Mouse (Mus musculus): ENCODE measurements around the gene Prkce.

The Prkce gene

DNA sequence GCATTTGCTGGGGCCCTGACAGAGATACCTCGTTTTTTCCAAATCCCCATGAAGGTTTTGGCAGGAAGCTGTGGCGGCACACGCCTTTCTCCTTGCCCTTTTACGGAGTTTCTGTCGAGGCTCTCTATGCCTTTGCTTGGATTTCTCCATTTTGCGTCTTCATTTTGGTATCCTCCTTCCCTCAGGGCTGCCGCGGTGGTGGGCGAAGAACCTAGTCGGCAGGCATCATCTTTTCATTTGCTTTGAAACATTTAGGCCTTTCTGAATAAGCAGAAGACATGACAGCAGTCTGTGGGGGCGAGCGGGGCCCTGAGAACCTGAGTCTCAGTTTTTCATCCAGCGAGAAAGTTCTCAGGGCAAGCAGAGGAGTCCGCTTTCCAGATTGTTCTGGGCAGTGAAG lies 47.2 kb downstream of the Prkce start:
- in situ Hi-C loops (cut with MseI, MboI), result loop anchor here (5.0 kb wide), 2 partner anchors 42 to 52 kb away; no protein-coding TSS in a partner anchor

DNA sequence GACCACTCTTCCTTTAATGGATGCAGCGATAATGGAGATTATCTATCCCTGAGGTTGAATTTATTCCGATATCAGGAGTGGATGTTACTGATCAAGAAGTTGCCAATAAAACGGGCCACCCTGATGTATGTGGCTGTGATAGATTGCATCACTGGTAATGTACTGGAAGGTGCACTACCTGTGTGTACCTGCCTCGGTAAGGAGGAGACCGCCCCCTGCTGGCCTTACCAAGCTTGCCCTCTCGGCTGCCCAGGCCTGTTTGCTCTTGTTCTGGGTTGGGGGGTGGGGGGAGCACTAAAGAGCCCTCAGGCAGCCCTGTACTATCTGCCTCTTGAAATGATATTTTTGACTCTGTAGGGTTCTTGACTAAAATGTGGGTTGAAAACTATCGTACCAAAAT lies 48.2 kb downstream of the Prkce start:
- in situ Hi-C loops (cut with MseI, MboI), result loop anchor here in 1 of 2 experiments (5.0 kb wide), 1 partner anchor 53 kb away; no protein-coding TSS in a partner anchor

GRCm38 (mm10) chr17:86217468-86217867 lies 49.9 kb downstream of the Prkce start:
- in situ Hi-C loops (cut with MseI, MboI), result loop anchor here in 1 of 2 experiments (5.0 kb wide), 1 partner anchor 55 kb away; no protein-coding TSS in a partner anchor

DNA sequence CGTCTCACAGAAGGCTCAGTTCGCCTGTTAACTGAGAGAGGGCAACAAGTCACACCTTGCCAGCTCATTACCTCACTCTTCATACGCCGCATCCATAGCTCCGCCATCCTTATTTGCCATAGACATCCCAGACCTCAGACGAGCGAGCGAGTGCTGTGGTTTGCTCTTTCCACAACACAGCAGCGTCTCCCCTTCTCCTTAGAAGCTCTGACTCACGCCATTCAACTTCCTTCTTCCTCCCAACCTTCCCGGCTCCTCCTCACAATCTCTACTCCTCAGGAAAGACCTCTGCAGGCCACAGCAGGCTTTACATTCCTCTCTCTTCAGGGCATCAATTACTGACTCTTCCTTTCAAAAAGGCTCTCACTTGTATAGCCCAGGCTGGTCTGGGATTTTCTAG lies 51.0 kb downstream of the Prkce start:
- in situ Hi-C loops (cut with MseI, MboI), result loop anchor here in 1 of 2 experiments (5.0 kb wide), 1 partner anchor 56 kb away; no protein-coding TSS in a partner anchor

DNA sequence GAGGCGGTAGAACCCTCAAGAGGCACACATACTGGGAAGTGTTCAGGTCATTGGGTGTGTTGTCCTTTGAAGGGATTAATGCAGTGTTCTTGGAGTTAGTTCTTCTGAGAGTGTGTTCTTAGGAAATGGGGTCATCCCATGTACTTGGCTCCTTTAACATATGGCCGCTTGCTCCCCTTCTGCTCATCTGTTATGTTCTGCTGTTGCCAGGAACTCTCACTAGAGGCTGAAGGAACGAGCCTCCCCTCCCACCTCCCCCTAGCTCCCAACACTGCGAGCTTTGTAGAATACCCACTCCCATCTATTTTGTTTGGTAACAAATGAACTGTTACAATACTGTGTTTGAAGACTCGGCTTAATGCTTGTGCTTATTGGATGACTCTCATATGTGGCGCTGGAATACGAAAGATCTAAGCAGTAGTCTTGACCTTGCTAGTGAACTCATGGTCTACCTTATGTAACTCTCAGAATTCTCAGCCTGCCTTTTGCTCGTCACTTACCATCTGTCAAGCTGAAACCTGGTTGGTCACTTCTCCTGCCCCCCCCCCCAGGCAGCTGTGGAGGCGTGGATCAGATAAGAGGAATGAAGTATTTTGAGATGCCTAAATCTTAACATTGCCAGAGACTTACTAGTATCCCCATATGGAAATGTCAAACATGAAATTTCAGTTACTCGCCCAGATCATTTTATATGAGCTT lies 58.1 kb downstream of the Prkce start:
- in situ Hi-C loops (cut with MseI, MboI), result no loop called here

- in situ Hi-C loops (cut with MseI, MboI), result no loop called here
These were observed 58.6 kb downstream of the Prkce start for GRCm38 (mm10) chr17:86226198-86226597.

DNA sequence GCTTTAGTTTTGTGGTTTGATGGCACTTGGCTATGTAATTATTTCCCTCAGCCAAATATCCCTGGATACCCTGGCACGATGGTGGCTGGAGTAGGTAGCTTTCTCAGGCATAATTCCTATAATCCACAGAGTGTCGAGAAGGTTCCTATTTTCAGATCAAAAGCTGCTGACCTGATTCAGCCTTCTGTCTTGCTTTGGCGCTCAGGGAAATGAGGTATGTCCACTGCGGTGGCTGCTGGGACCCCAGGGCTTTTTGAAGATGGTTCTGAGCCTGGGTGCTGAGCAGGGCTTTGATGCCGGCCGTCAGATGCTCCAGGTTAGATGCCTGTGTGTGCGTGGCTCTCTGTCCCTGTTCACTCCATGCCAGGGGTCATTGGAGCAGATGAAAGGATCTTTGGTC lies 59.0 kb downstream of the Prkce start:
- in situ Hi-C loops (cut with MseI, MboI), result no loop called here

DNA sequence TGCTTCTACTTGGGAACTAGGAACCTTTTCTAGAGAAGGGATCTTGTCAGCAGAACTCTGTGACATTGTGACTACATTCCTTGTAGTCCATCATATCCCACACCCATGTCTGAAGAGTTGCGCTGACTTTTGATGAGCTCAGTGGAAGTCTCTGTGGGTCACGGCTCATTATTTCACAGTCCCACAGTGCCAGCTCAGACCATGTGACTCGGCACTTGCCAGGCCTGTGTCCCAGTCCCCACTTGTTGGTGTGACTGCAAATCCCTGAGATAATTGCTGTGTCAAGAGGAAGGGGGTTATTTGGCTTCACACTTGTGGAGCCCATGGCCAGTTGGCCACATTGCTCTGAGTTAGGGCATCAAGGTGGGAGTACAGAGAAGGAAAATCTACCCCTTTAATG lies 59.8 kb downstream of the Prkce start:
- in situ Hi-C loops (cut with MseI, MboI), result no loop called here

DNA sequence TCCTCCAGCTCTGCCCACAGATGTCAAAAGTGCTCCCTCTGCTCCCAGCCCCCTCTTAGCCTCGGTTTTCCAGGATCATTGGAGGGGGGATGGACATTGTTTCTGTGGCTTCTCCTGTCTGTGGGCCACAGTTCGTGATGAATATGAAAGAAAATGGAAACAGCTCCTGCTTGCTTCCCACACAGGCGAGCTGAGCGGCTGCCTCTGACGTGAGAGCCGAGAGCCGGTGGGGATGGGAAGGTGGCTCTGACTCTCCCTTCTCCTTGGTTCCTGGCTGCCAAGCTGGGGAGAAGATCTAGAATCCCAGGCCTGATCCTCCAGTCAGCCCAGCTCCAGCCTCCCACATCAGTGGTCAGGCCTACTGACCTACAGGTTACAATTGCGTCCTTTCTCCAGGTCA lies 61.3 kb downstream of the Prkce start:
- in situ Hi-C loops (cut with MseI, MboI), result no loop called here

- in situ Hi-C loops (cut with MseI, MboI), result no loop called here
These were observed 62.6 kb downstream of the Prkce start for GRCm38 (mm10) chr17:86230141-86230633.

GRCm38 (mm10) chr17:86231741-86232179 lies 64.2 kb downstream of the Prkce start:
- in situ Hi-C loops (cut with MseI, MboI), result no loop called here

DNA sequence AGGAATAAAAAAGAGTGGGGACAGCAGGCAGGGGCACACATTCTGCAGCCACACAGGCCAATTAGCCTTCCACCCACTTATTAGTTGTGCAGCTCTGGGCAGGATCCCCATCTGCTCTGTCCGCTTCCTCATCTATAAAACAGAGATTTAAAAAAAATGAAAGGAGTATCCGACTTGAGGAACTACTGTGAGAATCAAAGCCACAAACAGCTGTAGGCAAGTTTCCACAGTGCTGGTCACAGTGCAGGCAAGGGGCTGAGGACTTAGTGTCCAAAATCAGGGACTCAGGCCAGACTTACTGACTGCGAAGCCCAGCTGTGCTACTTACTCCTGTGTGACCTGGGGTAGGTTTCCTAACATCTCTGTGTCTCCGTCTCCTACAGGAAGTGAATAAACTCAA lies 64.7 kb downstream of the Prkce start:
- in situ Hi-C loops (cut with MseI, MboI), result no loop called here

DNA sequence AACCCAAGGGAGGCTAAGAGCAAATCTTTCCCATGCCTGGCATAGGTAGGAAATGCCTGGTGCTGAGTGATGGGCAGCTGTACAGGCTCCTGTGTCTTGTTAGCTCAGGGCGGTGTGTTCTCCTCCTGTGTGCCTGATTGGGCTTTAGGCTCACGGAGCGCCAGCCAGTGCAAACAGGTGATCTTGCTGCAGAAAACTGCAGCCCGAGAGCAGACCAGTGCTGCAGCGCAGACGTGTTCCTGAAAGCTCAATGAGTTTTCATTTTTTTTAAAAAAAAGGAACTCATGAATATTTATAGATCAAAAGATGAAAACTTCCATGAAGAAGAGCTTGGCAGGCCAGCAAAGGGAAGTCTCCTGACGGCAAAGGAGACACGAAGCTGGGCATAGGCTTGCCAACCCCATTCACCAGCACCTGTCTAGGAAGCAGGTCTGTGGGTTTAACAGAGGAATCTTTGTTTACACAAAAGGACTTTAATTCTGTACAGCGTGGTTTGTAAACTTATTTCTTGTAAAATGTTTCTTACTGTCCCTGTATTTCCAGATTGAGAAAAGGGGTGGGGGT lies 67.1 kb downstream of the Prkce start:
- in situ Hi-C loops (cut with MseI, MboI), result no loop called here

GRCm38 (mm10) chr17:86236026-86236712 lies 68.6 kb downstream of the Prkce start:
- in situ Hi-C loops (cut with MseI, MboI), result no loop called here

DNA sequence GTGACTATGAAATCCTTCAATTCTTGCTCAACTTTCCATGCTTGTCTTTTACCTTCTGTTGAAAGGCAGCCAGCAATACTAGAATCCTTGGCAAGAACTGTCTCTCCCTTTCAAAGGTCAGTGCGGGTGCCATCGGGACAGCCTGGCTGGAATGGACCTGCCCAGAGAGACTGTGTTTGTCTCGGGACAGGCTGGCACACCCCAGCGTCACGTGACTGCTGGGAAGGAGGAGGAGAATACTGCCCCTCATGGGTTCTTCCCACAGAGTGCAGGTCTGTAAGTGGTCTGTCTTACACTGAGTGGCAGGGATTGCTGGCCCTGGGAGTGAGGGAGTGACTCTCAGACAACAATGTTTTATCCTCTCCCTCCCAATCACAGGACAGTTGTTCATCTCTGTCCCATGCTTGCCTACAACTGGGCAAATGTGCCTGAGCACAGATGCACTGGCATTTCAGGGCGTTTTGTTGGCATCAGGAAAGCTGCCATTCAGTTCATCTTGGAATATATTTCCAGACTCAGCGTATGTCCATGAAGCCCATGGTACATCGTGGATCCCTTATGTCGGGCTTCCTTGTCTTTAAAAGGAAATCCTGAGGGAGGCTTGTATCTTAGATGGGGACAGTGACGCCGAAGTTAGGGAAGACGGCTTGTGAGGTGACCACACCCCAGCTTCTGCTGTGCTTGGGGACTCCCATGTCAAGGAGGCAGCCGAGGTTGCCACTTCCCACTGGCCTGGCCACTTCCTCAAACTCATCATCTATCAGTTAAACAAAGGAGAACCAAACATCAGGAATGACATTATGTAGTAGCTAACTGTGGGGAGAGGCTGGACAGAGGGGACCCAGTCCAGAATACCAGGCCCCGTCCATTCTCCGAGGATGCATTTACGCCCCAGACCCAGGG lies 69.5 kb downstream of the Prkce start:
- in situ Hi-C loops (cut with MseI, MboI), result no loop called here

DNA sequence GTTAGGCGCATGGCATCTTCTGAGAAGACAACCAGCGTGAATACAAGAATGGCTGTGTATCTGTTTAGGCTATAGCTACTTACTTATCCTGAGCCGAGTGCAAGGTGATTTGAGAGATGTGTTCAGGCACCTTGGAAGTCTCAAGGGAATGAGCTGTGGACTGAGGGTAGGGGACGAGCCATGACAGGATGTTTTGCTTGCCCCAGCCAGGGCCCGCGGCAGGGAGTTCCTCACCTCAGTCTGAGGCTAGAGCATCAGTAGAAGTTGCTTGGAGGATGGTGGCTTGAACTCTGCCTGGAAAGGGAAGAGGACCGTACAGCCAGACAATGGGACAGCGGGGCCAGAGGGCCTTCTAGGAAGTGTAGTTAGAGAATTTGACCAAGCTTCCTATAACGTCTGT lies 74.7 kb downstream of the Prkce start:
- in situ Hi-C loops (cut with MseI, MboI), result no loop called here

- in situ Hi-C loops (cut with MseI, MboI), result no loop called here
These were observed 75.5 kb downstream of the Prkce start for GRCm38 (mm10) chr17:86243109-86243527.

DNA sequence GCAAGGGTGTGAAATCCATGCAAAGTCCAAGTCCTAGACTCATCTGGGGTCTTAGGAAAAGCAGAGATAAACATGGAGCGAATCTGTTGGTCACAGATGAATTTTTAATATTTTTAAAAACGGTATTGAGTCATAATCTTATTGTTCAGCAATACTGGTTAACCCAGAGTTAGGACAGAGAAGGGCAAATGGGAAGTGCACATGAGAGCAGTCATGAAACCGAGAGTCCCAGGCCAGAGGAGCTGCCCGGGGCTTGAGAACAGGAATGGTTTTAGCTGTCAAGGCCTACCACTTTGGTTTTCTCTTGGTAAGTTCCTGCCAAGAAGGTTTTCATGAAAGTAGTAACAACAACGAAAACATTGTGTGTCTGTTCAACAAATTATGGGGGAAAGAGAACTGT lies 76.8 kb downstream of the Prkce start:
- in situ Hi-C loops (cut with MseI, MboI), result no loop called here

GRCm38 (mm10) chr17:86248832-86249231 lies 81.2 kb downstream of the Prkce start:
- in situ Hi-C loops (cut with MseI, MboI), result no loop called here

DNA sequence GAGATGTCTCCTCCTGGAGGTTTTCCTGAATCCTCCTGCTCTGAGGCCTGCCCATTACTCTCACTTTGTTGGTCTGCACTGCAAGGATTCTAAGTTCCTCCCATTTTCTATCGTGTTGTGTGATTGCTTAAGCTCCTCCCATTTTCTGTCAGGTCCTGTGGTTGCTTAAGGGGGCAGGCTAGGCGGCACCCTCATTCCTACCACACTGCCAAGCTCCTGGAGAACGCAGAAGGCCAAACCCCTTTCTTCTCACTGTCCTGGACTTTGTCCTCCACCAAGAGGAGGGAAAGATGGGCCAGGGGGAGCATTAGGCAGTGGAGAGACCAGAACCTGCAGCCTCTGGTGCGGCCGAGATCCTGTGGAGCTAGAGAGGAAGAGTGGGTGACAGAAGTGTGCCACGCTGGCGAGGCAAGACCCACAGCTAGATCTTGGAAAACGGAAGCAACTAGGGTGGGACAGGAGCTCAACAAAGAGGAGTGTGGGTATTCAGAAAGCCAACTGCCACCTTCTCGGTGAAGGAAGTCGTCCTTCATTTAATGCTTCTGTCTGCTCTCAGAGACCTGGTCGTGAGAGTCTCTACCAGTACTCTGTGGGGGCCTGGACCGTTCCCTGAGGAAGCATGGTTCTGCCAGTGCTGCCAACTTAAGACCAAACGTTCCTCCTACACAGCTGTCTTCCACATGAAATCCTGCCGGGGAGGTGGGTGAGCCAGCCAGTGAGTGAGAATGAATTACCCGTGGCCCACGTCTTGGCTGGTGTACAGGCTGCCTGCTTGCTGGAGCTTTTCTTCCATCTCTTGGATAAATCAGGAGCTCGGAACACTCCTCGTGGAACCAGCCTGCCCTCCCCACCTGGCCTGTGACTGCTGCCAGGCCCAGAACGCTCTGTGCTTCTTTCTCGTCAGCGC lies 82.2 kb downstream of the Prkce start:
- in situ Hi-C loops (cut with MseI, MboI), result no loop called here
